Mouse (Mus musculus) heart, postnatal 0 days (tissue): ENCODE data around the gene Stac2.

Experiments used
- CTCF ChIP-seq: IDR thresholded peaks from 2 replicates; pipeline ENCODE4 v1.5.1; 2016; ENCODE audit warnings: antibody characterized with exemption, control low read depth, low read depth
- EP300 ChIP-seq: IDR thresholded peaks from 2 replicates; pipeline ENCODE4 v1.6.1; 2016; ENCODE audit warnings: antibody characterized with exemption, low read depth

GRCm38 (mm10) chr11:97998898-97999608 is 54.2 kb downstream of the Stac2 start:
- TF ChIP-seq CTCF (no peak), EP300 (no peak)
